Mouse (Mus musculus) MEL (cell line): ENCODE data around the gene Tox2. TPM values are rescaled to one million over a fixed set of nuclear protein-coding genes. Genes with fewer than 3 reads are reported as not detected.

Experiments used
- DNase-seq: peaks from one replicate; pipeline ENCODE4 v3.0.0; 2011; ENCODE audit warnings: low read depth, low spot score
- H3K27ac ChIP-seq: 2 replicates; pipeline ENCODE4 v1.5.1; 2012; ENCODE audit warnings: low read depth, mild to moderate bottlenecking, control low read depth, low read length, moderate library complexity; ENCODE audit not compliant: control insufficient read depth
- H3K27me3 ChIP-seq, 2 experiments: fragments of 150-350 bp in 1 of 2; sonication (generic) in 1 of 2; 2 replicates each; pipeline ENCODE4 v1.6.1; 2012; ENCODE audit warnings: low read length in 2 of 2, mild to moderate bottlenecking in 2 of 2, improper control_type of control experiment in 1 of 2, moderate library complexity in 1 of 2; ENCODE audit not compliant: insufficient read depth in 2 of 2, control insufficient read depth in 1 of 2
- H3K36me3 ChIP-seq, 2 experiments: 2 replicates each; pipeline ENCODE4 v1.6.1; 2012 to 2014; ENCODE audit warnings: low read length in 2 of 2, improper control_type of control experiment in 1 of 2, inconsistent platforms in 1 of 2, mild to moderate bottlenecking in 1 of 2; ENCODE audit not compliant: insufficient read depth in 2 of 2, control insufficient read depth in 1 of 2
- H3K4me1 ChIP-seq, 2 experiments: fragments of 150-350 bp in 1 of 2; sonication (generic) in 1 of 2; 2 replicates each; pipeline ENCODE4 v1.6.1; 2012; ENCODE audit warnings: low read length in 2 of 2, improper control_type of control experiment in 1 of 2, mild to moderate bottlenecking in 1 of 2; ENCODE audit not compliant: insufficient read depth in 2 of 2, control insufficient read depth in 1 of 2
- H3K4me3 ChIP-seq, 2 experiments: fragments of 150-350 bp in 1 of 2; sonication (generic) in 1 of 2; 2 replicates each; pipeline ENCODE4 v1.5.1; 2012; ENCODE audit warnings: low read depth in 2 of 2, low read length in 2 of 2, mild to moderate bottlenecking in 2 of 2, moderate library complexity in 2 of 2, control low read depth in 1 of 2, improper control_type of control experiment in 1 of 2; ENCODE audit not compliant: control insufficient read depth in 1 of 2, insufficient read depth in 1 of 2
- H3K79me2 ChIP-seq: 2 replicates; pipeline ENCODE4 v1.6.1; 2012; ENCODE audit warnings: mild to moderate bottlenecking, low read length, moderate library complexity; ENCODE audit not compliant: control insufficient read depth, poor library complexity, insufficient read depth
- H3K9ac ChIP-seq: 2 replicates; pipeline ENCODE4 v1.6.1; 2012; ENCODE audit warnings: low read depth, mild to moderate bottlenecking, control low read depth, low read length, moderate library complexity; ENCODE audit not compliant: control insufficient read depth, poor library complexity, severe bottlenecking
- H3K9me3 ChIP-seq: fragments of 150-350 bp; sonication (generic); replicated peaks from 2 replicates; pipeline ENCODE4 v1.6.1; 2012; ENCODE audit warnings: mild to moderate bottlenecking, low read length, improper control_type of control experiment, moderate library complexity; ENCODE audit not compliant: insufficient read depth
- BHLHE40 ChIP-seq: IDR thresholded peaks from 2 replicates; pipeline ENCODE4 v1.6.1; 2012; ENCODE audit warnings: low read depth, mild to moderate bottlenecking, inconsistent platforms, low read length, improper control_type of control experiment, borderline replicate concordance
- E2F4 ChIP-seq: IDR thresholded peaks from 2 replicates; pipeline ENCODE4 v1.6.1; 2011; ENCODE audit warnings: low read depth, low read length, improper control_type of control experiment, borderline replicate concordance
- ETS1 ChIP-seq: IDR thresholded peaks from 2 replicates; pipeline ENCODE4 v1.6.1; 2012; ENCODE audit warnings: low read depth, mild to moderate bottlenecking, inconsistent platforms, low read length, improper control_type of control experiment, moderate library complexity
- HCFC1 ChIP-seq: IDR thresholded peaks from 2 replicates; pipeline ENCODE4 v1.6.1; 2012; ENCODE audit warnings: low read depth, mild to moderate bottlenecking, inconsistent platforms, low read length, improper control_type of control experiment, moderate library complexity
- MAX ChIP-seq: IDR thresholded peaks from 2 replicates; pipeline ENCODE4 v1.6.1; 2011; ENCODE audit warnings: low read length, improper control_type of control experiment
- MAZ ChIP-seq: IDR thresholded peaks from 2 replicates; pipeline ENCODE4 v1.6.1; 2012; ENCODE audit warnings: low read depth, mild to moderate bottlenecking, inconsistent platforms, low read length, improper control_type of control experiment
- MEF2A ChIP-seq: IDR thresholded peaks from 2 replicates; pipeline ENCODE4 v1.6.1; 2014; ENCODE audit warnings: low read depth, mild to moderate bottlenecking, inconsistent platforms, low read length, improper control_type of control experiment; ENCODE audit not compliant: poor library complexity, insufficient replicate concordance, severe bottlenecking; ENCODE audit errors: extremely low read depth
- MXI1 ChIP-seq: IDR thresholded peaks from 2 replicates; pipeline ENCODE4 v1.6.1; 2011; ENCODE audit warnings: mild to moderate bottlenecking, low read depth, low read length, improper control_type of control experiment
- MYB ChIP-seq: IDR thresholded peaks from 2 replicates; pipeline ENCODE4 v1.6.1; 2011; ENCODE audit warnings: mild to moderate bottlenecking, low read depth, low read length, improper control_type of control experiment
- NELFE ChIP-seq: IDR thresholded peaks from 2 replicates; pipeline ENCODE4 v1.6.1; 2011; ENCODE audit warnings: low read depth, low read length, improper control_type of control experiment
- NRF1 ChIP-seq: IDR thresholded peaks from 2 replicates; pipeline ENCODE4 v1.6.1; 2014; ENCODE audit warnings: low read depth, mild to moderate bottlenecking, inconsistent platforms, low read length, improper control_type of control experiment, moderate library complexity; ENCODE audit not compliant: poor library complexity, insufficient read depth, severe bottlenecking
- POLR2A ChIP-seq, 2 experiments: IDR thresholded peaks; 2 replicates each; pipeline ENCODE4 v1.6.1; 2011 to 2012; ENCODE audit warnings: low read length in 2 of 2, mild to moderate bottlenecking in 2 of 2, control low read depth in 1 of 2, improper control_type of control experiment in 1 of 2, low read depth in 1 of 2, moderate library complexity in 1 of 2; ENCODE audit not compliant: control insufficient read depth in 1 of 2, insufficient read depth in 1 of 2, poor library complexity in 1 of 2
- POLR2AphosphoS2 ChIP-seq: IDR thresholded peaks from 2 replicates; pipeline ENCODE4 v1.6.1; 2011; ENCODE audit warnings: low read length, improper control_type of control experiment
- RAD21 ChIP-seq: IDR thresholded peaks from 2 replicates; pipeline ENCODE4 v1.6.1; 2011; ENCODE audit warnings: mild to moderate bottlenecking, low read depth, low read length, improper control_type of control experiment
- RCOR1 ChIP-seq: IDR thresholded peaks from 2 replicates; pipeline ENCODE4 v1.6.1; 2012; ENCODE audit warnings: low read depth, mild to moderate bottlenecking, inconsistent platforms, low read length, improper control_type of control experiment
- SMC3 ChIP-seq: IDR thresholded peaks from 2 replicates; pipeline ENCODE4 v1.6.1; 2011; ENCODE audit warnings: low read depth, low read length, improper control_type of control experiment
- TAL1 ChIP-seq: IDR thresholded peaks from 2 replicates; pipeline ENCODE4 v1.6.1; 2012; ENCODE audit warnings: mild to moderate bottlenecking, inconsistent platforms, low read length, moderate library complexity, mixed read lengths
- TBP ChIP-seq: IDR thresholded peaks from 2 replicates; pipeline ENCODE4 v1.8.0; 2011; ENCODE audit warnings: low read depth, low read length, improper control_type of control experiment
- UBTF ChIP-seq: IDR thresholded peaks from 2 replicates; pipeline ENCODE4 v1.6.1; 2012; ENCODE audit warnings: low read depth, mild to moderate bottlenecking, inconsistent platforms, low read length, improper control_type of control experiment, moderate library complexity, borderline replicate concordance; ENCODE audit not compliant: insufficient read depth
- USF1 ChIP-seq: IDR thresholded peaks from 2 replicates; pipeline ENCODE4 v1.6.1; 2014; ENCODE audit warnings: low read depth, mild to moderate bottlenecking, inconsistent platforms, low read length, improper control_type of control experiment, moderate library complexity
- USF2 ChIP-seq, 2 experiments: IDR thresholded peaks; 2 replicates each; pipeline ENCODE4 v1.6.1; 2011 to 2012; ENCODE audit warnings: improper control_type of control experiment in 2 of 2, low read length in 2 of 2, borderline replicate concordance in 1 of 2, inconsistent platforms in 1 of 2, low read depth in 1 of 2, mild to moderate bottlenecking in 1 of 2; ENCODE audit not compliant: insufficient read depth in 1 of 2
- ZKSCAN1 ChIP-seq: IDR thresholded peaks from 2 replicates; pipeline ENCODE4 v1.6.1; 2012; ENCODE audit warnings: low read depth, mild to moderate bottlenecking, inconsistent platforms, low read length, improper control_type of control experiment, moderate library complexity
- ZMIZ1 ChIP-seq: IDR thresholded peaks from 2 replicates; pipeline ENCODE4 v1.6.1; 2012; ENCODE audit warnings: low read depth, mild to moderate bottlenecking, inconsistent platforms, low read length, improper control_type of control experiment, moderate library complexity
- polyA plus RNA-seq, 2 experiments: library from polyadenylated mRNA; stranded (reverse) in 1 of 2; unstranded in 1 of 2; fragments of >175 nt in 1 of 2; fragments of >200 nt in 1 of 2; gene quantifications; 2 replicates each; pipeline versions ENCODE4 v1.2.1 to v1.2.4; 2012; ENCODE audit warnings: low replicate concordance in 2 of 2, low read depth in 1 of 2; ENCODE audit not compliant: insufficient read length in 2 of 2, insufficient read depth in 1 of 2, missing spikeins in 1 of 2
- total RNA-seq: library from RNA; depleted of rRNA; stranded (reverse); fragments of 300-350 nt; gene quantifications from 2 replicates; pipeline ENCODE4 v1.2.3, GENCODE M21; 2012

The Tox2 gene
- total and polyA plus RNA-seq, 3 experiments: not detected

- H3K4me1 ChIP-seq: no peaks in the 10 kb centered on the region
These were observed 26.4 kb upstream of the Tox2 start for GRCm38 (mm10) chr2:163176502-163176901.

DNA sequence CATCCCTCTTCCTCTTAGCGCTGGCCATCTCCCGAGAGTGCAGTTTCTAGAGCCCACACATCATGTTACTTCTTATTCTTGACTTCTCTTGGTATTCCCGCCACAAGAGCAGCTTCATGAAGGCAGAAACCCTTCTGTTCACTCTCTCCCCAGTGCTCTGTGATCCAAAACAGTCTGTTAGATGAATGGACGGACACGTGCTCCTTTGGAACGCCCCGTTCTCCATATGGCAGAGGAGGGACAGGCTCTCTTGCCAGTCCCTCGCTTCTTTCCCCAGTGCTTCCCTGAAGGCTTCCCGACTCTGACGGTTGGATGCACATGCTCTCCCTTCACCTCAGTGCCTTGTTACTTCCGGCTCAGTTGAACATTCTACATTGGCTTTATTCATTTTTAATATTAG lies 15.4 kb upstream of the Tox2 start:
- H3K9me3 ChIP-seq: no peaks in the 10 kb centered on the region
- no peaks in the 10 kb centered on the region for H3K27me3 ChIP-seq
- no peaks in the 10 kb centered on the region for H3K36me3 ChIP-seq
- DNase-seq: no peak
- no peaks in the 10 kb centered on the region for H3K79me2 ChIP-seq
- no peak overlapping the region for H3K4me3 ChIP-seq
- no peaks in the 10 kb centered on the region for H3K4me1 ChIP-seq
- TF ChIP-seq ZMIZ1 (no peak), ZKSCAN1 (no peak), E2F4 (no peak), POLR2A (IDR thresholded peaks at IDR 0.05; ENCODE audit: control insufficient read depth in 1 of 2, insufficient read depth in 1 of 2, low read depth in 1 of 2, low read length in 2 of 2, poor library complexity in 1 of 2) (no peak), TAL1 (no peak), USF1 (no peak), BHLHE40 (no peak), USF2 (IDR thresholded peaks at IDR 0.05; ENCODE audit: borderline replicate concordance in 1 of 2, insufficient read depth in 1 of 2, low read depth in 1 of 2, low read length in 2 of 2) (no peak), MXI1 (no peak), MEF2A (no peak), ETS1 (no peak), RAD21 (no peak), MAZ (no peak), HCFC1 (no peak), RCOR1 (no peak), NRF1 (no peak)
- H3K27ac ChIP-seq: no peak overlapping the region
- no peak overlapping the region for H3K9ac ChIP-seq

More at GRCm38 (mm10) chr2:163176502-163176901, 26.4 kb upstream of the Tox2 start:
- H3K4me3 ChIP-seq: no peak overlapping the region
- no peaks in the 10 kb centered on the region for H3K36me3 ChIP-seq
- no peaks in the 10 kb centered on the region for H3K9me3 ChIP-seq
- H3K27me3 ChIP-seq: no peaks in the 10 kb centered on the region; a peak in 1 of 4 replicates
- TF ChIP-seq MXI1 (no peak), NELFE (no peak), MEF2A (no peak), TBP (no peak), E2F4 (no peak), SMC3 (no peak), USF1 (no peak), MAX (no peak), UBTF (no peak), POLR2AphosphoS2 (no peak), MYB (no peak)
- H3K79me2 ChIP-seq: no peaks in the 10 kb centered on the region
- H3K27ac ChIP-seq: no peak overlapping the region
- no peak for DNase-seq
- no peak overlapping the region for H3K9ac ChIP-seq
